Mouse (Mus musculus) heart, postnatal 0 days (tissue): Measurements from ENCODE around the gene 1700030J22Rik.

Source experiments
- CTCF ChIP-seq: IDR thresholded peaks from 2 replicates; pipeline ENCODE4 v1.5.1; 2016; ENCODE audit warnings: antibody characterized with exemption, control low read depth, low read depth
- EP300 ChIP-seq: IDR thresholded peaks from 2 replicates; pipeline ENCODE4 v1.6.1; 2016; ENCODE audit warnings: antibody characterized with exemption, low read depth

- no peak for TF ChIP-seq CTCF
- no peak for TF ChIP-seq EP300
Observed at GRCm38 (mm10) chr8:117019323-117020275, 40.8 kb upstream of the 1700030J22Rik start.
